ENCODE assay signal across 10 mouse cellular contexts in the genomic region with DNA sequence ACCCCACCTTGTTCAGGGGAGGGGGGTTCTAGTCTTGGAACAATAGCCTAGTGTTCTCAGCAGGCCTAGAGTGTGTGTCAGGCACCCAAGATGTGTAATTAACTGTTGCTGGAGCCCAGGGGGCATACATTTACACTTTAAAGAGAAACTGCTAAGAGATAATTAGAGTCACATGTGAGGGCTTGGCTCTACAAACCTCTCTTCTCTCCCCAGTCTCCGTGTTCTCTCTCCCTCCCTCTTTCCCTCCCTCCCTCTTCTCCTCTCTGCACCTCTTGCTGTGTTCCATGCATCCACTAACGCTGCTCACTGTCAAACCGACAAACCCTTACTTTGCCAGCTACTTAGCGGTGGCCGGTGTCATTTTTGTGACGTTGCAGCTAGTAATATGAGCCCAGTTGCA.
A peak's percentile ranks its signal among the peaks of the same experiment; 100 is the strongest.
DNase-seq lines count a peak whose midpoint lies in the region; ATAC-seq lines count a peak whose summit lies in the region.
"Had no signal": no experiment of that assay in that cellular context is flagged by ENCODE, and none has a peak within 500 bp of the region (broad histone marks: within the 10 kb centered on the region; RNA-seq: fewer than 3 reads in every experiment).

No protein-coding gene starts in this region.

- no peaks in the 10 kb centered on the region for H3K9me3 ChIP-seq in embryonic facial prominence, embryonic 12.5 days
- H3K9me3 ChIP-seq in midbrain, embryonic 10.5 days (replicated peaks), result no peaks in the 10 kb centered on the region

- H3K4me1 ChIP-seq in embryonic facial prominence, embryonic 12.5 days, result peaks cover 28% of the 10 kb centered on the region
- peaks cover 63% of the 10 kb centered on the region for H3K4me1 ChIP-seq in midbrain, embryonic 10.5 days

- no peaks in the 10 kb centered on the region for H3K36me3 ChIP-seq in embryonic facial prominence, embryonic 12.5 days
- H3K36me3 ChIP-seq in midbrain, embryonic 10.5 days, result peaks cover 91% of the 10 kb centered on the region

- under 1% methylated on average over 6 of the region's 6 CpGs for WGBS in embryonic facial prominence, embryonic 12.5 days
- 20% methylated on average over 6 of the region's 6 CpGs for WGBS in midbrain, embryonic 10.5 days

- peak; percentile 64 for DNase-seq in brain, adult 2 months (ENCODE audit: low read depth, low spot score)
- peak; percentile 50 for DNase-seq in forelimb bud, embryonic 11.5 days (ENCODE audit: low read depth, low spot score)
- no peak for DNase-seq in midbrain, embryonic 10.5 days (ENCODE audit: low spot score)
- no peak for DNase-seq in lung, postnatal 14 days
- no peak for DNase-seq in c-Kit-positive CD71-positive TER-119-positive erythroid progenitor cells, embryonic 14.5 days (ENCODE audit: low spot score)
- DNase-seq: cerebellum, adult 2 months; kidney, adult 18-20 months had no signal

- 0 out of 2 replicates have a peak, but pooled peaks have one; percentile 17 for ATAC-seq in embryonic facial prominence, embryonic 12.5 days (ENCODE audit: insufficient number of reproducible peaks, insufficient read depth, low FRiP score, low TSS enrichment)
- ATAC-seq in megakaryocyte-erythroid progenitor cell, adult 5-6 weeks (replicated peaks; ENCODE audit: low FRiP score, low TSS enrichment, poor library complexity, severe bottlenecking), result no peak

- no peak overlapping the region for H3K4me2 ChIP-seq in embryonic facial prominence, embryonic 12.5 days (replicated peaks)
- H3K4me2 ChIP-seq: lung, embryonic 14.5 days had no signal

- H3K9ac ChIP-seq in embryonic facial prominence, embryonic 12.5 days, result no peak overlapping the region
- H3K9ac ChIP-seq: lung, embryonic 14.5 days had no signal

- peak overlapping the region; percentile 2; the same call in 1 of the 2 replicates for H3K27ac ChIP-seq in embryonic facial prominence, embryonic 12.5 days
- peak overlapping the region; percentile 28 for H3K27ac ChIP-seq in midbrain, embryonic 10.5 days (replicated peaks)

- no peaks in the 10 kb centered on the region for H3K27me3 ChIP-seq in embryonic facial prominence, embryonic 12.5 days
- no peaks in the 10 kb centered on the region for H3K27me3 ChIP-seq in midbrain, embryonic 10.5 days (ENCODE audit: low read depth, poor library complexity, severe bottlenecking)

- H3K4me3 ChIP-seq in embryonic facial prominence, embryonic 12.5 days, result no peak overlapping the region
- no peak overlapping the region for H3K4me3 ChIP-seq in midbrain, embryonic 10.5 days

Comparison
In these comparisons a context has a peak if more than half of its experiments do, and no peak if none do; other contexts are left out.
1. DNase-seq: peak in brain, adult 2 months (single experiment) and forelimb bud, embryonic 11.5 days (single experiment); none in midbrain, embryonic 10.5 days (single experiment), lung, postnatal 14 days (single experiment) and c-Kit-positive CD71-positive TER-119-positive erythroid progenitor cells, embryonic 14.5 days (single experiment).